ENCODE assay signal across 9 mouse cellular contexts in the genomic region with DNA sequence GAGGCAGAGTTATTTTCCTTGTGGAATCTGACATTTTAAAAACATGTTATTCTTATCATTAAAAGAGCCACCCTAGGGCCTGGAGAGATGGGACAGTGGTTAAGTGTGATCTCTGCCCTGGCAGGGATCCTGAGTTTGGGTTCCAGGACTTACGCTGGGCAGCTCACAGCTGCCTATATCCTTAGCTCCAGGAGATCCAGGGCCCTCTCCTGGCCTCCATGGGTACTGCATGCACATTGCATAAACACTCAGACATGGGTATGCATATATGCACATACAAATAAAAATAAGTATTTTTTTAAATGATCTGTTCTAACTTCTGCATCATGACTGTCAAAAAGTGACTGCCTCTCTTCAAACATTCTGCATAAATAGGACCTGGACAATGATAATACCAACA.
DNase-seq lines count a peak whose midpoint lies in the region; ATAC-seq and TF ChIP-seq lines count a peak whose summit lies in the region.
"Had no signal": no experiment of that assay in that cellular context is flagged by ENCODE, and none has a peak within 500 bp of the region (broad histone marks: within the 10 kb centered on the region; RNA-seq: fewer than 3 reads in every experiment).

No protein-coding gene starts in this region.

- no peak for TF ChIP-seq POLR2A in testis, adult 2 months (IDR thresholded peaks at IDR 0.05; ENCODE audit: control insufficient read depth, low read depth, low read length)

- H3K27ac ChIP-seq in hindbrain, embryonic 10.5 days: no peak overlapping the region
- no peak overlapping the region for H3K27ac ChIP-seq in hindbrain, embryonic 16.5 days (ENCODE audit: low read depth, low read length)
- no peak overlapping the region for H3K27ac ChIP-seq in testis, adult 2 months (ENCODE audit: control insufficient read depth, insufficient read depth, low read depth, low read length)
- no peak overlapping the region for H3K27ac ChIP-seq in heart, embryonic 11.5 days (ENCODE audit: low read depth, low read length)
- H3K27ac ChIP-seq: limb, embryonic 12.5 days had no signal

- peak; percentile 31; the same call in 1 of the 2 replicates for TF ChIP-seq CTCF in testis, adult 2 months (IDR thresholded peaks at IDR 0.05; ENCODE audit: control insufficient read depth, insufficient read depth, insufficient replicate concordance, low read depth, low read length)

- DNase-seq in hindbrain, embryonic 10.5 days (ENCODE audit: low spot score): peak; percentile 18
- peak; percentile 4 for DNase-seq in ovary, postnatal 36 days (ENCODE audit: low spot score)
- DNase-seq in ovary, adult 18-20 months (ENCODE audit: low spot score): no peak
- DNase-seq in c-Kit-positive CD71-positive TER-119-negative erythroid progenitor cells, embryonic 14.5 days (ENCODE audit: low read depth): peak; percentile 3
- no peak for DNase-seq in spleen, adult 12 weeks (ENCODE audit: low spot score)

- H3K36me3 ChIP-seq in hindbrain, embryonic 10.5 days: no peaks in the 10 kb centered on the region
- no peaks in the 10 kb centered on the region for H3K36me3 ChIP-seq in hindbrain, embryonic 16.5 days (ENCODE audit: control insufficient read depth, insufficient read depth, low read length)
- H3K36me3 ChIP-seq in testis, adult 2 months (ENCODE audit: control insufficient read depth, insufficient read depth, low read length): no peaks in the 10 kb centered on the region
- no peaks in the 10 kb centered on the region for H3K36me3 ChIP-seq in heart, embryonic 11.5 days (ENCODE audit: control insufficient read depth, insufficient read depth, low read length)
- H3K36me3 ChIP-seq: limb, embryonic 12.5 days had no signal

- 60% methylated on average over 1 of the region's 1 CpGs for WGBS in hindbrain, embryonic 10.5 days
- WGBS in hindbrain, embryonic 16.5 days: 32% methylated on average over 1 of the region's 1 CpGs
- 29% methylated on average over 1 of the region's 1 CpGs for WGBS in heart, embryonic 11.5 days (ENCODE audit: insufficient replicate concordance)

- H3K27me3 ChIP-seq in hindbrain, embryonic 10.5 days (ENCODE audit: insufficient read depth, poor library complexity, severe bottlenecking): no peaks in the 10 kb centered on the region
- no peaks in the 10 kb centered on the region for H3K27me3 ChIP-seq in hindbrain, embryonic 16.5 days (replicated peaks; ENCODE audit: control insufficient read depth, insufficient read depth, low read length)
- H3K27me3 ChIP-seq in testis, adult 2 months (ENCODE audit: control insufficient read depth, insufficient read depth, low read length): no peaks in the 10 kb centered on the region
- no peaks in the 10 kb centered on the region for H3K27me3 ChIP-seq in heart, embryonic 11.5 days (ENCODE audit: control insufficient read depth, insufficient read depth, low read length)
- H3K27me3 ChIP-seq: limb, embryonic 12.5 days had no signal

- no peaks in the 10 kb centered on the region for H3K9me3 ChIP-seq in hindbrain, embryonic 10.5 days
- H3K9me3 ChIP-seq in hindbrain, embryonic 16.5 days (ENCODE audit: control insufficient read depth, low read length): no peaks in the 10 kb centered on the region
- H3K9me3 ChIP-seq in heart, embryonic 11.5 days (replicated peaks; ENCODE audit: control insufficient read depth, low read length): no peaks in the 10 kb centered on the region
- H3K9me3 ChIP-seq: limb, embryonic 12.5 days had no signal

- H3K4me3 ChIP-seq in hindbrain, embryonic 10.5 days: no peak overlapping the region
- H3K4me3 ChIP-seq in hindbrain, embryonic 16.5 days (ENCODE audit: low read length): no peak overlapping the region
- H3K4me3 ChIP-seq in testis, adult 2 months (ENCODE audit: control insufficient read depth, low read depth, low read length): no peak overlapping the region
- no peak overlapping the region for H3K4me3 ChIP-seq in heart, embryonic 11.5 days (ENCODE audit: low read depth, low read length)
- H3K4me3 ChIP-seq: limb, embryonic 12.5 days had no signal

- ATAC-seq in hindbrain, embryonic 16.5 days: no peak
- ATAC-seq in heart, embryonic 11.5 days (replicated peaks; ENCODE audit: insufficient number of reproducible peaks, low FRiP score, low TSS enrichment): no peak

- no peak overlapping the region for H3K4me2 ChIP-seq in hindbrain, embryonic 16.5 days (ENCODE audit: low read length)
- no peak overlapping the region for H3K4me2 ChIP-seq in heart, embryonic 11.5 days
- H3K4me2 ChIP-seq: limb, embryonic 12.5 days had no signal

- no peak overlapping the region for H3K9ac ChIP-seq in hindbrain, embryonic 16.5 days (ENCODE audit: low read depth, low read length)
- H3K9ac ChIP-seq in heart, embryonic 11.5 days (ENCODE audit: low read depth, low read length): no peak overlapping the region
- H3K9ac ChIP-seq: limb, embryonic 12.5 days had no signal

- no peaks in the 10 kb centered on the region for H3K4me1 ChIP-seq in hindbrain, embryonic 10.5 days (replicated peaks)
- no peaks in the 10 kb centered on the region for H3K4me1 ChIP-seq in hindbrain, embryonic 16.5 days (ENCODE audit: control insufficient read depth, insufficient read depth, low read depth, low read length)
- H3K4me1 ChIP-seq in testis, adult 2 months (ENCODE audit: control insufficient read depth, insufficient read depth, low read length): no peaks in the 10 kb centered on the region
- no peaks in the 10 kb centered on the region for H3K4me1 ChIP-seq in heart, embryonic 11.5 days (ENCODE audit: control insufficient read depth, insufficient read depth, low read length)
- H3K4me1 ChIP-seq: limb, embryonic 12.5 days had no signal

Comparison
In these comparisons a context has a peak if more than half of its experiments do, and no peak if none do; other contexts are left out.
1. DNase-seq: peak in hindbrain, embryonic 10.5 days (single experiment), ovary, postnatal 36 days (single experiment) and c-Kit-positive CD71-positive TER-119-negative erythroid progenitor cells, embryonic 14.5 days (single experiment); none in ovary, adult 18-20 months (single experiment) and spleen, adult 12 weeks (single experiment).